Comparison of ENCODE assay signal across 23 mouse cellular contexts in genomic region chr17:83658943-83659342, GRCm38 (mm10). TPM values are rescaled to one million over a fixed set of nuclear protein-coding genes. Genes with fewer than 3 reads are reported as not detected.
DNase-seq lines count a peak whose midpoint lies in the region; ATAC-seq lines count a peak whose summit lies in the region.
"Had no signal": no experiment of that assay in that cellular context is flagged by ENCODE, and none has a peak within 500 bp of the region (broad histone marks: within the 10 kb centered on the region; RNA-seq: fewer than 3 reads in every experiment).

No protein-coding gene starts in this region.

- H3K9ac ChIP-seq in liver, embryonic 15.5 days, result no peak overlapping the region; the same call in 1 of the 2 replicates
- H3K9ac ChIP-seq: forebrain, embryonic 15.5 days; hindbrain, embryonic 15.5 days; limb, embryonic 15.5 days; midbrain, embryonic 13.5 days; neural tube, embryonic 12.5 days had no signal

- H3K4me1 ChIP-seq in heart, embryonic 10.5 days, result 0 out of 2 replicates have a peak, but pooled peaks cover 12% of the 10 kb centered on the region
- H3K4me1 ChIP-seq in liver, embryonic 15.5 days (replicated peaks), result peaks cover 56% of the 10 kb centered on the region
- H3K4me1 ChIP-seq: forebrain, embryonic 15.5 days; hindbrain, embryonic 15.5 days; limb, embryonic 15.5 days; midbrain, embryonic 13.5 days; neural tube, embryonic 12.5 days had no signal

- H3K9me3 ChIP-seq in heart, embryonic 10.5 days, result no peaks in the 10 kb centered on the region
- H3K9me3 ChIP-seq in liver, embryonic 15.5 days (replicated peaks), result no peaks in the 10 kb centered on the region
- H3K9me3 ChIP-seq: embryonic facial prominence, embryonic 10.5 days; forebrain, embryonic 15.5 days; hindbrain, embryonic 15.5 days; limb, embryonic 15.5 days; neural tube, embryonic 12.5 days had no signal

- intact Hi-C loops in heart, postnatal 10 days (cut with DNase I), result no loop called here

- ATAC-seq in erythroid progenitor cell, adult 5-6 weeks (replicated peaks; ENCODE audit: low FRiP score, poor library complexity, severe bottlenecking), result peak; percentile 95
- ATAC-seq in liver, embryonic 15.5 days (ENCODE audit: insufficient read depth), result peak; percentile 94
- ATAC-seq in activated CD4-positive, CD25-positive, alpha-beta regulatory T cell, adult 4 months, result no peak
- ATAC-seq: forebrain, embryonic 15.5 days; lung, postnatal 0 days; midbrain, embryonic 13.5 days had no signal

- no peaks in the 10 kb centered on the region for H3K27me3 ChIP-seq in heart, embryonic 10.5 days (ENCODE audit: insufficient read depth, poor library complexity, severe bottlenecking)
- H3K27me3 ChIP-seq in liver, embryonic 15.5 days, result no peaks in the 10 kb centered on the region
- H3K27me3 ChIP-seq: forebrain, embryonic 15.5 days; hindbrain, embryonic 15.5 days; limb, embryonic 15.5 days; midbrain, embryonic 13.5 days; neural tube, embryonic 12.5 days had no signal

- H3K4me2 ChIP-seq in liver, embryonic 15.5 days, result peak overlapping the region; percentile 52
- H3K4me2 ChIP-seq: forebrain, embryonic 15.5 days; hindbrain, embryonic 15.5 days; limb, embryonic 15.5 days; midbrain, embryonic 13.5 days; neural tube, embryonic 12.5 days had no signal

- no peaks in the 10 kb centered on the region for H3K36me3 ChIP-seq in heart, embryonic 10.5 days
- H3K36me3 ChIP-seq in liver, embryonic 15.5 days (replicated peaks), result no peaks in the 10 kb centered on the region
- H3K36me3 ChIP-seq: embryonic facial prominence, embryonic 10.5 days; forebrain, embryonic 15.5 days; hindbrain, embryonic 15.5 days; limb, embryonic 15.5 days; midbrain, embryonic 13.5 days; neural tube, embryonic 12.5 days had no signal

- no peak overlapping the region for H3K4me3 ChIP-seq in heart, embryonic 10.5 days
- H3K4me3 ChIP-seq in liver, embryonic 15.5 days (replicated peaks), result no peak overlapping the region
- H3K4me3 ChIP-seq: embryonic facial prominence, embryonic 10.5 days; forebrain, embryonic 15.5 days; hindbrain, embryonic 15.5 days; layer of hippocampus, adult 2 months; limb, embryonic 15.5 days; midbrain, embryonic 13.5 days; neural tube, embryonic 12.5 days had no signal

- peak; percentile 82 for DNase-seq in heart, embryonic 10.5 days (ENCODE audit: low spot score)
- no peak for DNase-seq in heart, postnatal 10 days
- peak; percentile 29 for DNase-seq in MEL-GATA-1-ER (ENCODE audit: extremely low read depth, low read depth)
- no peak for DNase-seq in adrenal gland, adult (ENCODE audit: inconsistent age in 2 of 2, low spot score in 1 of 2)
- no peak for DNase-seq in cerebellum, adult 11-12 months
- DNase-seq: heart, postnatal 4 days; kidney, adult 11 months; layer of hippocampus, postnatal 36 days; right cerebral cortex, postnatal 4 days; thymus, postnatal 36 days had no signal

- 43% methylated on average over 1 of the region's 1 CpGs for WGBS in heart, embryonic 10.5 days
- 27% methylated on average over 1 of the region's 1 CpGs for WGBS in liver, embryonic 15.5 days (ENCODE audit: insufficient replicate concordance)

- H3K27ac ChIP-seq in heart, embryonic 10.5 days, result 0 out of 2 replicates have a peak overlapping the region, but pooled peaks have one; percentile 60
- H3K27ac ChIP-seq in liver, embryonic 15.5 days (replicated peaks), result peak overlapping the region; percentile 85
- H3K27ac ChIP-seq: embryonic facial prominence, embryonic 10.5 days; forebrain, embryonic 15.5 days; hindbrain, embryonic 15.5 days; kidney, postnatal 0 days; layer of hippocampus, adult 2 months; limb, embryonic 15.5 days; midbrain, embryonic 13.5 days; neural tube, embryonic 12.5 days had no signal

RNA-seq across cellular contexts. Expression of gene Kcng3, which starts 27.2 kb away (rescaled TPM):
- not detected in 2 replicates for polyA plus RNA-seq in heart, embryonic 10.5 days (2016; fragmentation: Nextera tagmentation; extraction: Ambion mirVana)
- not detected for total RNA-seq in heart, postnatal 10 days (2021)
- total RNA-seq in erythroid progenitor cell, adult 5-6 weeks (2015; ENCODE audit: low replicate concordance), result not detected in 2 replicates
- total RNA-seq in erythroid progenitor cell, adult 5-6 weeks (2017; ENCODE audit: low replicate concordance), result not detected in 2 replicates
- not detected in 2 replicates for polyA plus RNA-seq in liver, embryonic 15.5 days (2015; fragmentation: Nextera tagmentation; extraction: Ambion mirVana)
- polyA plus RNA-seq in activated CD4-positive, CD25-positive, alpha-beta regulatory T cell, adult 4 months (2017; shearing (Covaris generic)), result under 1 TPM in 1 of 2 experiments, not detected in 1; 0.13 TPM
- total RNA-seq: heart, postnatal 4 days had no signal
- polyA plus RNA-seq: embryonic facial prominence, embryonic 10.5 days; heart, embryonic 14.5 days; limb, embryonic 15.5 days; lung, postnatal 0 days; midbrain, embryonic 13.5 days; neural tube, embryonic 12.5 days had no signal

RNA-seq across cellular contexts. Expression of gene Mta3, which starts 47.0 kb away (rescaled TPM):
- polyA plus RNA-seq in heart, embryonic 10.5 days (2016; fragmentation: Nextera tagmentation; extraction: Ambion mirVana), result 45.7 and 50.5 TPM in 2 replicates
- 10 to 100 TPM; 29.2 to 30.2 TPM for total RNA-seq in heart, postnatal 10 days (2021)
- total RNA-seq in erythroid progenitor cell, adult 5-6 weeks (2015; ENCODE audit: low replicate concordance), result 61.6 and 69.6 TPM in 2 replicates
- 57.6 and 59.2 TPM in 2 replicates for total RNA-seq in erythroid progenitor cell, adult 5-6 weeks (2017; ENCODE audit: low replicate concordance)
- polyA plus RNA-seq in liver, embryonic 15.5 days (2015; fragmentation: Nextera tagmentation; extraction: Ambion mirVana), result 36.9 and 37.3 TPM in 2 replicates
- polyA plus RNA-seq in activated CD4-positive, CD25-positive, alpha-beta regulatory T cell, adult 4 months (2017; shearing (Covaris generic)), result 10 to 100 TPM; 73.0 to 86.2 TPM

Comparison
In these comparisons a context has a peak if more than half of its experiments do, and no peak if none do; other contexts are left out.
1. DNase-seq: peak in heart, embryonic 10.5 days (single experiment) and MEL-GATA-1-ER (single experiment); none in heart, postnatal 10 days (0 of 2), adrenal gland, adult (0 of 2) and cerebellum, adult 11-12 months (single experiment).